Comparison of ENCODE assay signal across 8 mouse cellular contexts in genomic region chr8:125338222-125338621, GRCm38 (mm10).
A peak's percentile ranks its signal among the peaks of the same experiment; 100 is the strongest.
DNase-seq lines count a peak whose midpoint lies in the region; ATAC-seq and TF ChIP-seq lines count a peak whose summit lies in the region.

No protein-coding gene starts in this region.

- no peak overlapping the region for H3K9ac ChIP-seq in liver, embryonic 14.5 days (replicated peaks)
- H3K9ac ChIP-seq in midbrain, embryonic 13.5 days (replicated peaks), result no peak overlapping the region

- no peaks in the 10 kb centered on the region for H3K36me3 ChIP-seq in liver, embryonic 14.5 days (replicated peaks; ENCODE audit: control insufficient read depth, insufficient read depth, low read depth)
- no peaks in the 10 kb centered on the region for H3K36me3 ChIP-seq in midbrain, embryonic 13.5 days

- H3K9me3 ChIP-seq in liver, embryonic 14.5 days (ENCODE audit: control insufficient read depth, low read length), result no peaks in the 10 kb centered on the region
- no peaks in the 10 kb centered on the region for H3K9me3 ChIP-seq in midbrain, embryonic 13.5 days

- no peak overlapping the region for H3K4me3 ChIP-seq in layer of hippocampus, adult 2 months
- H3K4me3 ChIP-seq in liver, embryonic 14.5 days (ENCODE audit: insufficient read depth in 1 of 2, low read depth in 2 of 2, low read length in 2 of 2), result no peak overlapping the region
- H3K4me3 ChIP-seq in midbrain, embryonic 13.5 days (replicated peaks), result no peak overlapping the region

- ATAC-seq in Patski, result no peak
- no peak for ATAC-seq in liver, embryonic 14.5 days (ENCODE audit: insufficient read depth)
- no peak for ATAC-seq in midbrain, embryonic 13.5 days

- WGBS in liver, embryonic 14.5 days (ENCODE audit: insufficient replicate concordance), result 30% methylated on average over 6 of the region's 6 CpGs
- 51% methylated on average over 6 of the region's 6 CpGs for WGBS in midbrain, embryonic 13.5 days

- peaks cover 0 to 4% of the 10 kb centered on the region in 2 experiments; a peak in 2 of 4 replicates for H3K4me1 ChIP-seq in liver, embryonic 14.5 days (replicated peaks; ENCODE audit: control insufficient read depth in 2 of 2, insufficient read depth in 2 of 2, low read length in 1 of 2)
- H3K4me1 ChIP-seq in midbrain, embryonic 13.5 days (replicated peaks), result peaks cover 30% of the 10 kb centered on the region

- no peaks in the 10 kb centered on the region for H3K27me3 ChIP-seq in Patski
- H3K27me3 ChIP-seq in liver, embryonic 14.5 days (ENCODE audit: control insufficient read depth, insufficient read depth, low read length), result no peaks in the 10 kb centered on the region
- peaks cover 80% of the 10 kb centered on the region for H3K27me3 ChIP-seq in midbrain, embryonic 13.5 days

- in situ Hi-C loops in Patski (cut with MboI; ENCODE audit: low pct_unique_long_range_greater_than_20kb), result no loop called here

- peak; percentile 61 for TF ChIP-seq CTCF in layer of hippocampus, adult 2 months (conservative IDR thresholded peaks at IDR 0.05)
- TF ChIP-seq CTCF in Patski (IDR thresholded peaks at IDR 0.05), result peak; percentile 90
- peak; percentile 67 for TF ChIP-seq CTCF in liver, embryonic 14.5 days (IDR thresholded peaks at IDR 0.05; ENCODE audit: low read depth)

- TF ChIP-seq EP300 in liver, embryonic 14.5 days (IDR thresholded peaks at IDR 0.05; ENCODE audit: low read depth), result no peak

- POLR2A ChIA-PET in Patski (lab: Charles Lee), result interaction anchor here (0.7 kb wide), 1 partner anchor 160 kb away, joined by 3 read pairs; no protein-coding TSS in a partner anchor

- DNase-seq in layer of hippocampus, adult 2 months (ENCODE audit: low spot score in 2 of 2), result no peak
- no peak for DNase-seq in layer of hippocampus, adult 11-12 months (ENCODE audit: low spot score)
- no peak for DNase-seq in Patski (ENCODE audit: low read depth, low spot score)
- DNase-seq in forelimb bud, embryonic 11.5 days (ENCODE audit: low read depth, low spot score), result peak; percentile 37
- no peak for DNase-seq in liver, embryonic 14.5 days (ENCODE audit: low read depth in 3 of 3, low spot score in 3 of 3)
- no peak for DNase-seq in spleen, postnatal 14 days (ENCODE audit: low spot score in 2 of 2)
- DNase-seq in urinary bladder, postnatal 10 days (ENCODE audit: low spot score), result no peak

- no peak overlapping the region for H3K4me2 ChIP-seq in liver, embryonic 14.5 days (ENCODE audit: low read depth)
- no peak overlapping the region for H3K4me2 ChIP-seq in midbrain, embryonic 13.5 days (replicated peaks)

- no peak overlapping the region for H3K27ac ChIP-seq in layer of hippocampus, adult 2 months
- no peak overlapping the region for H3K27ac ChIP-seq in liver, embryonic 14.5 days
- no peak overlapping the region for H3K27ac ChIP-seq in midbrain, embryonic 13.5 days

- CTCF ChIA-PET in Patski (lab: Charles Lee), result interaction anchor here (1.2 to 2.0 kb wide), 3 partner anchors 124 to 230 kb away, joined by 4 to 5 read pairs (median 4); no protein-coding TSS in a partner anchor
